Mouse (Mus musculus) embryonic fibroblast, embryonic 13.5 days (primary cell): Measurements from ENCODE around the gene Jmjd1c. TPM values are rescaled to one million over a fixed set of nuclear protein-coding genes. Genes with fewer than 3 reads are reported as not detected.

Experiments used
- H3K27ac ChIP-seq: 2 replicates; pipeline ENCODE4 v1.5.1; 2012; ENCODE audit warnings: low read length, control low read depth, inconsistent platforms; ENCODE audit not compliant: insufficient read depth
- H3K4me1 ChIP-seq: 2 replicates; pipeline ENCODE4 v1.6.1; 2011; ENCODE audit warnings: low read length; ENCODE audit not compliant: control insufficient read depth, insufficient read depth
- H3K4me3 ChIP-seq: 2 replicates; pipeline ENCODE4 v1.5.1; 2011; ENCODE audit warnings: mild to moderate bottlenecking, control low read depth, low read length; ENCODE audit not compliant: insufficient read depth
- CTCF ChIP-seq: IDR thresholded peaks from 2 replicates; pipeline ENCODE4 v1.5.1; 2011; ENCODE audit warnings: mild to moderate bottlenecking, control low read depth, low read length, moderate library complexity, borderline replicate concordance; ENCODE audit not compliant: insufficient read depth
- POLR2A ChIP-seq: IDR thresholded peaks from 2 replicates; pipeline ENCODE4 v1.6.1; 2011; ENCODE audit warnings: low read depth, mild to moderate bottlenecking, control low read depth, low read length, moderate library complexity
- polyA plus RNA-seq: library from polyadenylated mRNA; stranded (reverse); fragments of >200 nt; gene quantifications from 2 replicates; pipeline ENCODE4 v1.2.4, GENCODE M21; 2011; ENCODE audit warnings: low read depth; ENCODE audit not compliant: missing spikeins, insufficient read length

Jmjd1c gene
- polyA plus RNA-seq, 1 experiment, result 40.2 TPM

- H3K27ac ChIP-seq, result no peak overlapping the region
- H3K4me1 ChIP-seq, result peaks cover 3% of the 10 kb centered on the region; the same call in 1 of the 2 replicates
- TF ChIP-seq POLR2A, result no peak
- TF ChIP-seq CTCF, result no peak
- no peak overlapping the region for H3K4me3 ChIP-seq
Measured at GRCm38 (mm10) chr10:67215133-67215532, 119.2 kb downstream of the Jmjd1c start.

GRCm38 (mm10) chr10:67216872-67217271 lies 120.9 kb downstream of the Jmjd1c start:
- Histone ChIP-seq H3K4me3 (no peak overlapping the region), H3K4me1 (peaks cover 3% of the 10 kb centered on the region; the same call in 1 of the 2 replicates), H3K27ac (no peak overlapping the region)
- no peak for TF ChIP-seq CTCF
- TF ChIP-seq POLR2A, result no peak

- Histone ChIP-seq H3K27ac (no peak overlapping the region), H3K4me1 (peaks cover 5% of the 10 kb centered on the region), H3K4me3 (no peak overlapping the region)
- TF ChIP-seq CTCF (no peak), POLR2A (no peak)
Measured at GRCm38 (mm10) chr10:67218873-67219565, 123.1 kb downstream of the Jmjd1c start.

GRCm38 (mm10) chr10:67220251-67220650 lies 124.3 kb downstream of the Jmjd1c start:
- TF ChIP-seq POLR2A (no peak), CTCF (no peak)
- H3K4me1 ChIP-seq, result peaks cover 5% of the 10 kb centered on the region
- no peak overlapping the region for H3K27ac ChIP-seq
- no peak overlapping the region for H3K4me3 ChIP-seq

- no peak overlapping the region for H3K4me3 ChIP-seq
- no peak overlapping the region for H3K27ac ChIP-seq
- H3K4me1 ChIP-seq, result peaks cover 5% of the 10 kb centered on the region
- TF ChIP-seq CTCF (no peak), POLR2A (no peak)
Measured at GRCm38 (mm10) chr10:67221284-67221683, 125.4 kb downstream of the Jmjd1c start.

- H3K27ac ChIP-seq, result no peak overlapping the region
- peaks cover 5% of the 10 kb centered on the region for H3K4me1 ChIP-seq
- TF ChIP-seq POLR2A (no peak), CTCF (no peak)
- H3K4me3 ChIP-seq, result no peak overlapping the region
Measured at GRCm38 (mm10) chr10:67223942-67224341, 128.0 kb downstream of the Jmjd1c start.

GRCm38 (mm10) chr10:67225528-67225927 lies 129.6 kb downstream of the Jmjd1c start:
- TF ChIP-seq CTCF (no peak), POLR2A (no peak)
- H3K27ac ChIP-seq, result no peak overlapping the region
- H3K4me1 ChIP-seq, result peaks cover 2% of the 10 kb centered on the region

GRCm38 (mm10) chr10:67226109-67226508 lies 130.2 kb downstream of the Jmjd1c start:
- Histone ChIP-seq H3K4me1 (peaks cover 2% of the 10 kb centered on the region), H3K27ac (no peak overlapping the region), H3K4me3 (no peak overlapping the region)
- TF ChIP-seq POLR2A (no peak), CTCF (no peak)

More at GRCm38 (mm10) chr10:67225528-67225927, 129.6 kb downstream of the Jmjd1c start:
- H3K4me3 ChIP-seq, result no peak overlapping the region

- Histone ChIP-seq H3K4me3 (no peak overlapping the region), H3K27ac (no peak overlapping the region), H3K4me1 (peaks cover 2% of the 10 kb centered on the region)
- TF ChIP-seq POLR2A, result no peak
- no peak for TF ChIP-seq CTCF
Measured at GRCm38 (mm10) chr10:67226543-67226942, 130.6 kb downstream of the Jmjd1c start.

- H3K4me3 ChIP-seq, result no peak overlapping the region
- TF ChIP-seq CTCF (no peak), POLR2A (no peak)
- no peak overlapping the region for H3K27ac ChIP-seq
- H3K4me1 ChIP-seq, result no peaks in the 10 kb centered on the region
Measured at GRCm38 (mm10) chr10:67230439-67230838, 134.5 kb downstream of the Jmjd1c start.

- H3K27ac ChIP-seq, result no peak overlapping the region
- no peak overlapping the region for H3K4me3 ChIP-seq
- TF ChIP-seq CTCF (peak; percentile 33; the same call in 1 of the 2 replicates), POLR2A (no peak)
- H3K4me1 ChIP-seq, result no peaks in the 10 kb centered on the region
Measured at GRCm38 (mm10) chr10:67247145-67247544, 151.2 kb downstream of the Jmjd1c start.
